Mouse (Mus musculus) heart, postnatal 25 days (tissue): Measurements from ENCODE around the gene Glcci1. TPM values are rescaled to one million over a fixed set of nuclear protein-coding genes. Genes with fewer than 3 reads are reported as not detected.

Experiments used
- DNase-seq: peaks from one replicate; pipeline ENCODE4 v3.0.0; 2022; ENCODE audit warnings: low spot score
- intact Hi-C: fragments of 180-260 bp; cut with DNase I; formaldehyde crosslinking; loops from one replicate; pipeline ENCODE4 v1.15.1; 2025
- total RNA-seq, 2 experiments: library from RNA; stranded (reverse); gene quantifications; 2 replicates each; pipeline ENCODE4 v1.2.3; 2021

Gene Glcci1
- total RNA-seq, 2 experiments from 2014 or later: 8.8 to 10.8 TPM

DNA sequence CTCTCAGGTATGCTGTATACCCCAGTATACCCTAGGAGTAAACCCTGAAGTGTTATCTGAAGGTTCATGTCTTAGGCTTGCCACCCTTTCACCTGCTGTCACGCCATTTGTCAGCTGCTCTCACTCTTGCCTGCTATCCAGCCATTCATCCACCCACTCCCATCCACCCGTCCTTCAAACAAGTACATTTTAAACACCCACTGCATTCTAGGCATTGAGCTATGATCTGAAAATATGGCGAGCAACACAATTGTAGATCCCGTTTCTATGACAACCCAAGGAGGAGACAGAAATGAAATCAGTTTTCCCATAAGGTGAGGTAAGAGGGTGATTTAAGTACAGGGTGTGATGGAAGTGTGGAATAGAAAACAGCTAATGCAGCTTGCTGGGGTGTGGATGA is 128.7 kb downstream of the Glcci1 start:
- intact Hi-C loops: no loop called here
- no peak for DNase-seq

DNA sequence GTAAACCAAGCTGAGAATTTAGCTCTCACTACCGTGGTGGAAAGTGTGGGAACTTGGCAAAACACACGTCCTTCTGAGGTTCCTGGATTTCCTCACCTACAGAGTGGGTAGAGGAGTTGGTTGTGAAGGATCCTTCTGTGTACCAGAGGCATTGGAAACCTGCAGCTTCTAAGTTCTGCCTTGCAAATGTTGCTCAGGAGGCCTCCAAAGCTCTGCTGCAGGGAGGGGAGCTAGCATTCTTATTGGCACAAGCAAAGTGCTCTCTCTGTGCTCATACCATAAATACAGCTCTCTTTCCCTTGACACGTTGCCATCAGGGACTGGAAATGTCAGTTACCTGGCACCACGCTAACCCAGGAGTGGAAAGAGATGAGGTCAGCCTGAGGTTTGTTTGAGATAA is 129.5 kb downstream of the Glcci1 start:
- no peak for DNase-seq
- intact Hi-C loops: no loop called here

DNA sequence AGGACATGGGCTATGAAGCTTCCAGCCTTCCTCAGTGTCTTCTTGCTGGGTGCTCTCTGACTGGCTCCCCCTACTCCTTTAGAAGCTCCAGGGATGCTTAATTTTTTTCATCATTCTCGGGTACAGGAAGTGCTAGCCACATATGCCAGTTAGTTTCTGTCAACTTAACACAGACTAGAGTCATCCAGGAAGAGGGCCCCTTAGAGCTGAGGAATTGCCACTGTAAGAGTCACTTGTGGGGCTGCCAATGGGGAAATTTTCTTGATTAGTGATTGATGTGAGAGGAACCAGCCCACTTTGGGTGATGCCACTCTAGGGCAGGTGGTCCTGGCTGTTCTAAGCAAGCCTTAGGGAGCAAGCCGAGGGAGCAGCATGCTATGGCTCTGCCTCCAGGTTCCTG is 130.1 kb downstream of the Glcci1 start:
- DNase-seq: no peak
- intact Hi-C loops: no loop called here

DNA sequence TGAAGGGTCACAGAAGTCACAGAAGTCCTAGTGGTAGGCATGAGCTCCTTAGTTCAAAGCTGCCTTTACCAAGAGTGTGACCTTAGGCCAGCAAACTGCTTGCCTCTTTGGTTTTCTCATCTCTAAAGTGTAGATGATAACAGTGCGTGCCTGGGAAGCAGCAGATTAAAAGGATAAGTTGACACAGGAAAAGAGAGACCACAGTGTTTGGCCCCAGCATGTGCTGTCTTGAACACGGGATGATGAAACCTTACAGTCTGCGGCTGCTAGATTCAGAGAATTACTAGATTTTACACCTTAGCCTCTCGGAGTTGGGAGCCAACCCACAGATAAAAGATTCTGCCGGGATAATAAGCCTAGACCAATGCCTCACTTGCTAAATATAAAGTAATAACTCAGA is 131.5 kb downstream of the Glcci1 start:
- intact Hi-C loops: no loop called here

DNA sequence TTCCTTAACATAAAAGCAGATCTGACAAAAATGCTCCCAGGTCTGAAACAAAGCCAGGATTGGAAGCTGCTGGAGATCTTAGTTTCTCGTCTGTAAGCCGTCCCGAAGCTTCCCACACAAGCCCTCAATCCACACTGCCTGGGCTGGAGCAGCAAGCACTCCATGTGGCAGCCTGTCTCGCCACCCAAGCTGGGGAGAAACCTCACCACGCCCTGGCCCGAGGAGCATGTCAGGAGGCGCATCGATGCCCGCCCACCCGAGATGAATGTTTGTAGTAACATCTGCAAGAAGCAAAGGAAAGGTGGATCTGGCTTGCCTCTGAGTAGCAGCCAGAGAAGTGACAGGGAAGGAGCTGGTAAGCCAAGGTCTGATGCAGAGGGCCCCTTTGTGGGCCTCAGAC is 135.3 kb downstream of the Glcci1 start:
- intact Hi-C loops: no loop called here
- DNase-seq: no peak

More for the DNA sequence above, 131.5 kb downstream of the Glcci1 start:
- no peak for DNase-seq

DNA sequence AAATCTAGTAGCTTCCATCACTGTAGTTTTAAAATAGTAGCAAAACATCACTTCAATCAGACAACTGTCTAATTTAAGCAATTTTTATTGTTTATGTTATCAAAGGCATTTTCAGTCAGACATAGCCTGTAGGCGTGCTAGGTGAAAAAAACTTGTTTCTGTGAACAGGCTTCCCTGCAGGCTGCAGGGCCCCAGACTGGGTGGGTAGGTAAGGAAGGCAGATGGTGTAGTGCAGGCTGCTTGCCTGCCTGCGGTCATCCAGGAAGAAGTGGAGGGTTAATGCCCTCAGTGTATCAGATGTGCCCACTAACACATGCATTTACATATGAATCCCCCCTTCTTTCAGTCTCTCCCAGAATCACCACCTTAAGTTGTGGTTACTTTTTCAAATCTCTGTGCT is 136.3 kb downstream of the Glcci1 start:
- no peak for DNase-seq
- intact Hi-C loops: no loop called here
